ENCODE assay signal across 28 mouse cellular contexts in the genomic region with DNA sequence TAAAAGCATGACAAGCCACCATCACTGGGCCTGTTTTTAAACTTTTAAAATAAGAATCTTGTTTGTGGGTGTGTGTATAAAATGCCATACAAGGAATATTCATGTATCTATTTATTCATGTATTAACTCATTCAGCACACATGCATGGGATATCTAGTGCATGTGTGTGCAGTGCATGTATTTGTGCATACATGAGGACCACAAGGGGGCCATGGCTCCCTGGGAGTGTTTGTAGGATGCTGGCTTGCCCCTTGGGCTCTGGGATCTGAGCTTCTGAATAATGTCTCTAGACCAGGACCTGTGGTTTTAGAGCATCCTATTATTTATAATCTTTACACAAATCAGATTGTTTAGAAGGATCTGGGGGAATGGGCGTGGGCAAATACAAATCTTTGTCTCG. TPM values are rescaled to one million over a fixed set of nuclear protein-coding genes. Genes with fewer than 3 reads are reported as not detected.
DNase-seq lines count a peak whose midpoint lies in the region; ATAC-seq and TF ChIP-seq lines count a peak whose summit lies in the region.
"Had no signal": no experiment of that assay in that cellular context is flagged by ENCODE, and none has a peak within 500 bp of the region (broad histone marks: within the 10 kb centered on the region; RNA-seq: fewer than 3 reads in every experiment).

No protein-coding gene starts in this region.

- H3K4me3 ChIP-seq in heart, postnatal 0 days (ENCODE audit: low read depth, low read length): no peak overlapping the region
- H3K4me3 ChIP-seq in layer of hippocampus, adult 2 months: no peak overlapping the region
- H3K4me3 ChIP-seq in lung, postnatal 0 days (ENCODE audit: low read depth, low read length): no peak overlapping the region
- no peak overlapping the region for H3K4me3 ChIP-seq in stomach, postnatal 0 days (ENCODE audit: low read depth, low read length)
- H3K4me3 ChIP-seq: forebrain, embryonic 15.5 days; heart, embryonic 10.5 days; heart, embryonic 15.5 days; liver, embryonic 15.5 days; neural tube, embryonic 13.5 days had no signal

- no peak overlapping the region for H3K27ac ChIP-seq in heart, postnatal 0 days (ENCODE audit: low read depth)
- H3K27ac ChIP-seq in layer of hippocampus, adult 2 months: no peak overlapping the region
- H3K27ac ChIP-seq in lung, postnatal 0 days (ENCODE audit: low read length): no peak overlapping the region
- H3K27ac ChIP-seq in stomach, postnatal 0 days (replicated peaks): no peak overlapping the region
- H3K27ac ChIP-seq: forebrain, embryonic 15.5 days; heart, embryonic 10.5 days; heart, embryonic 15.5 days; hindbrain, embryonic 14.5 days; liver, embryonic 15.5 days; neural tube, embryonic 13.5 days had no signal

- H3K9ac ChIP-seq in heart, postnatal 0 days (replicated peaks; ENCODE audit: low read depth, low read length): no peak overlapping the region
- no peak overlapping the region for H3K9ac ChIP-seq in lung, postnatal 0 days (replicated peaks; ENCODE audit: low read depth)
- no peak overlapping the region for H3K9ac ChIP-seq in stomach, postnatal 0 days (ENCODE audit: low read length)
- H3K9ac ChIP-seq: forebrain, embryonic 15.5 days; heart, embryonic 15.5 days; hindbrain, embryonic 14.5 days; liver, embryonic 15.5 days; neural tube, embryonic 13.5 days had no signal

- no peaks in the 10 kb centered on the region for H3K4me1 ChIP-seq in heart, postnatal 0 days (ENCODE audit: control insufficient read depth, insufficient read depth)
- H3K4me1 ChIP-seq in lung, postnatal 0 days (ENCODE audit: insufficient read depth, low read depth, low read length): no peaks in the 10 kb centered on the region
- H3K4me1 ChIP-seq in stomach, postnatal 0 days (replicated peaks; ENCODE audit: control insufficient read depth, insufficient read depth): no peaks in the 10 kb centered on the region
- H3K4me1 ChIP-seq: forebrain, embryonic 15.5 days; liver, embryonic 15.5 days had no signal

- no peak for ATAC-seq in heart, postnatal 0 days (ENCODE audit: insufficient read depth, low read depth)
- no peak for ATAC-seq in lung, postnatal 0 days
- ATAC-seq in stomach, postnatal 0 days (ENCODE audit: low FRiP score, low TSS enrichment): no peak
- ATAC-seq: activated CD4-positive, CD25-positive, alpha-beta regulatory T cell, adult 4 months; CD4-positive, CD25-positive, alpha-beta regulatory T cell, adult 4 months; forebrain, embryonic 15.5 days; inflammation-experienced regulatory T-cells, adult 6 months had no signal

- no peak for TF ChIP-seq EP300 in heart, postnatal 0 days (IDR thresholded peaks at IDR 0.05; ENCODE audit: low read depth)
- no peak for TF ChIP-seq EP300 in lung, postnatal 0 days (IDR thresholded peaks at IDR 0.05)
- TF ChIP-seq EP300 in stomach, postnatal 0 days (optimal IDR thresholded peaks at IDR 0.05): no peak

- 91% methylated on average over 2 of the region's 2 CpGs for WGBS in heart, postnatal 0 days
- WGBS in lung, postnatal 0 days: 91% methylated on average over 2 of the region's 2 CpGs
- WGBS in stomach, postnatal 0 days: 88% methylated on average over 2 of the region's 2 CpGs

- H3K4me2 ChIP-seq in heart, postnatal 0 days (ENCODE audit: low read depth, low read length): no peak overlapping the region
- no peak overlapping the region for H3K4me2 ChIP-seq in lung, postnatal 0 days (replicated peaks; ENCODE audit: low read depth, low read length)
- H3K4me2 ChIP-seq in stomach, postnatal 0 days (replicated peaks; ENCODE audit: low read depth): no peak overlapping the region
- H3K4me2 ChIP-seq: forebrain, embryonic 15.5 days; heart, embryonic 15.5 days; hindbrain, embryonic 14.5 days; liver, embryonic 15.5 days; midbrain, embryonic 11.5 days; neural tube, embryonic 13.5 days had no signal

- TF ChIP-seq CTCF in heart, postnatal 0 days (IDR thresholded peaks at IDR 0.05; ENCODE audit: low read depth): 0 out of 2 replicates have a peak, but pooled peaks have one; percentile 7
- peak; percentile 45 for TF ChIP-seq CTCF in layer of hippocampus, adult 2 months (conservative IDR thresholded peaks at IDR 0.05)
- TF ChIP-seq CTCF in lung, postnatal 0 days (IDR thresholded peaks at IDR 0.05): peak; percentile 56
- peak; percentile 51 for TF ChIP-seq CTCF in stomach, postnatal 0 days (IDR thresholded peaks at IDR 0.05; ENCODE audit: low read depth)

- no peaks in the 10 kb centered on the region for H3K9me3 ChIP-seq in heart, postnatal 0 days (replicated peaks; ENCODE audit: control insufficient read depth, low read length)
- no peaks in the 10 kb centered on the region for H3K9me3 ChIP-seq in lung, postnatal 0 days (ENCODE audit: low read length)
- no peaks in the 10 kb centered on the region for H3K9me3 ChIP-seq in stomach, postnatal 0 days (ENCODE audit: control insufficient read depth, low read length)
- H3K9me3 ChIP-seq: forebrain, embryonic 15.5 days; heart, embryonic 10.5 days; heart, embryonic 15.5 days; liver, embryonic 15.5 days; neural tube, embryonic 13.5 days had no signal

- H3K36me3 ChIP-seq in heart, postnatal 0 days (replicated peaks; ENCODE audit: control insufficient read depth, insufficient read depth, low read length): no peaks in the 10 kb centered on the region
- no peaks in the 10 kb centered on the region for H3K36me3 ChIP-seq in lung, postnatal 0 days (ENCODE audit: insufficient read depth, low read length)
- no peaks in the 10 kb centered on the region for H3K36me3 ChIP-seq in stomach, postnatal 0 days (ENCODE audit: control insufficient read depth, insufficient read depth, low read length)
- H3K36me3 ChIP-seq: forebrain, embryonic 15.5 days; heart, embryonic 10.5 days; heart, embryonic 15.5 days; liver, embryonic 15.5 days had no signal

- no peak for DNase-seq in heart, postnatal 0 days (ENCODE audit: low spot score)
- no peak for DNase-seq in heart, adult 8-10 months (ENCODE audit: low spot score)
- DNase-seq in layer of hippocampus, adult 2 months (ENCODE audit: low spot score in 2 of 2): no peak
- DNase-seq in layer of hippocampus, postnatal 14 days (ENCODE audit: low spot score in 2 of 2): no peak
- DNase-seq in lung, postnatal 0 days (ENCODE audit: low spot score): no peak
- no peak for DNase-seq in lung, postnatal 25 days (ENCODE audit: low spot score)
- no peak for DNase-seq in stomach, postnatal 0 days (ENCODE audit: low spot score)
- DNase-seq: adrenal gland, adult 2 months; cerebellum, adult 9-10 months; cerebellum, postnatal 36 days; heart, postnatal 4 days; kidney, adult 9 months; kidney, postnatal 14 days; left cerebral cortex, postnatal 4 days; lung, postnatal 14 days; right cerebral cortex, postnatal 4 days; thymus, adult 2 months; thymus, postnatal 36 days had no signal

- H3K27me3 ChIP-seq in heart, postnatal 0 days (ENCODE audit: control insufficient read depth, insufficient read depth, low read length): no peaks in the 10 kb centered on the region
- no peaks in the 10 kb centered on the region for H3K27me3 ChIP-seq in lung, postnatal 0 days (replicated peaks; ENCODE audit: insufficient read depth, low read length)
- no peaks in the 10 kb centered on the region for H3K27me3 ChIP-seq in stomach, postnatal 0 days (ENCODE audit: control insufficient read depth, insufficient read depth, low read length)
- H3K27me3 ChIP-seq: forebrain, embryonic 15.5 days; heart, embryonic 15.5 days; liver, embryonic 15.5 days; neural tube, embryonic 13.5 days had no signal

RNA-seq across cellular contexts. Expression of a gene that starts 36.0 kb away (rescaled TPM):
- total RNA-seq in heart, postnatal 0 days (2014; rRNA removed; ENCODE audit: low replicate concordance): 49.9 and 56.5 TPM in 2 replicates
- 53.0 and 56.3 TPM in 2 replicates for polyA plus RNA-seq in heart, postnatal 0 days (2015; fragmentation: Nextera tagmentation; extraction: Ambion mirVana)
- 10 to 100 TPM; 53.7 to 61.8 (median 55.7) TPM for total RNA-seq in heart, adult 8-10 months (2022)
- total RNA-seq in layer of hippocampus, adult 2 months (2021): 10 to 100 TPM; 75.6 to 81.3 TPM
- total RNA-seq in layer of hippocampus, postnatal 14 days (2021): 10 to 100 TPM; 63.9 to 65.1 TPM
- polyA plus RNA-seq in lung, postnatal 0 days (2015; fragmentation: Nextera tagmentation; extraction: Ambion mirVana): 57.4 and 64.0 TPM in 2 replicates
- polyA plus RNA-seq in stomach, postnatal 0 days (2015; fragmentation: Nextera tagmentation; extraction: Ambion mirVana): 46.7 and 48.1 TPM in 2 replicates

RNA-seq across cellular contexts. Expression of a gene that starts 45.0 kb away (rescaled TPM):
- total RNA-seq in heart, postnatal 0 days (2014; rRNA removed; ENCODE audit: low replicate concordance): 104 and 128 TPM in 2 replicates
- 58.7 and 59.9 TPM in 2 replicates for polyA plus RNA-seq in heart, postnatal 0 days (2015; fragmentation: Nextera tagmentation; extraction: Ambion mirVana)
- 100 to 1,000 TPM; 168 to 198 (median 178) TPM for total RNA-seq in heart, adult 8-10 months (2022)
- 10 to 100 TPM; 25.6 to 27.6 TPM for total RNA-seq in layer of hippocampus, adult 2 months (2021)
- total RNA-seq in layer of hippocampus, postnatal 14 days (2021): 10 to 100 TPM; 23.2 to 25.5 TPM
- 31.5 and 34.6 TPM in 2 replicates for polyA plus RNA-seq in lung, postnatal 0 days (2015; fragmentation: Nextera tagmentation; extraction: Ambion mirVana)
- polyA plus RNA-seq in stomach, postnatal 0 days (2015; fragmentation: Nextera tagmentation; extraction: Ambion mirVana): 46.2 and 52.2 TPM in 2 replicates
